Mouse (Mus musculus) cerebellum, adult 2 months (tissue): ENCODE measurements around the gene Cradd. TPM values are rescaled to one million over a fixed set of nuclear protein-coding genes. Genes with fewer than 3 reads are reported as not detected.

Source experiments
- DNase-seq, 2 experiments: peaks; one replicate each; pipeline ENCODE4 v3.0.0; 2021
- H3K27ac ChIP-seq: fragments of 200-500 bp; 2 replicates; pipeline ENCODE4 v1.5.1; 2012; ENCODE audit warnings: low read length, control low read depth, inconsistent platforms; ENCODE audit not compliant: insufficient read depth
- H3K27me3 ChIP-seq: fragments of 200-500 bp; 2 replicates; pipeline ENCODE4 v1.6.1; 2012; ENCODE audit warnings: inconsistent platforms, mild to moderate bottlenecking, low read length, moderate library complexity; ENCODE audit not compliant: control insufficient read depth, insufficient read depth
- H3K4me1 ChIP-seq: fragments of 200-500 bp; 2 replicates; pipeline ENCODE4 v1.6.1; 2011; ENCODE audit warnings: low read length; ENCODE audit not compliant: control insufficient read depth, insufficient read depth
- H3K4me3 ChIP-seq: fragments of 200-500 bp; replicated peaks from 2 replicates; pipeline ENCODE3; 2011; ENCODE audit warnings: mild to moderate bottlenecking, low read depth, low read length, control low read depth; ENCODE audit not compliant: insufficient read depth
- CTCF ChIP-seq: fragments of 200-500 bp; IDR thresholded peaks from 2 replicates; pipeline ENCODE4 v1.5.1; 2011; ENCODE audit warnings: low read depth, mild to moderate bottlenecking, control low read depth, low read length, moderate library complexity, borderline replicate concordance; ENCODE audit not compliant: insufficient read depth
- POLR2A ChIP-seq: fragments of 200-500 bp; IDR thresholded peaks from 2 replicates; pipeline ENCODE4 v1.6.1; 2011; ENCODE audit warnings: low read length, control low read depth, borderline replicate concordance; ENCODE audit not compliant: insufficient read depth
- WGBS: fragments of 180-500 bp; shearing (Covaris S2); methylation state at CpG from one replicate; pipeline ENCODE4 v1.1.7; 2018; 5-methylcytosine and 5-hydroxymethylcytosine counted together
- polyA plus RNA-seq: library from polyadenylated mRNA; depleted of rRNA; stranded (reverse); fragments of >200 nt; gene quantifications from 2 replicates; pipeline ENCODE4 v1.2.3, GENCODE M21; 2012

Cradd gene
- polyA plus RNA-seq, 1 experiment, result 11.7 TPM

GRCm38 (mm10) chr10:95309412-95310322 lies 14.3 kb downstream of the Cradd start:
- Histone ChIP-seq H3K27me3 (no peaks in the 10 kb centered on the region), H3K4me3 (no peak overlapping the region), H3K27ac (no peak overlapping the region), H3K4me1 (no peaks in the 10 kb centered on the region)
- 85% methylated on average over 13 of the region's 13 CpGs for WGBS
- DNase-seq, result no peak
- TF ChIP-seq CTCF (no peak), POLR2A (no peak)

- Histone ChIP-seq H3K4me3 (no peak overlapping the region), H3K27me3 (no peaks in the 10 kb centered on the region), H3K4me1 (no peaks in the 10 kb centered on the region; the same call in 1 of the 2 replicates), H3K27ac (no peak overlapping the region)
- DNase-seq, result no peak
- 93% methylated on average over 12 of the region's 12 CpGs for WGBS
- TF ChIP-seq POLR2A, result no peak
- no peak for TF ChIP-seq CTCF
Measured at GRCm38 (mm10) chr10:95308991-95309390, 14.9 kb downstream of the Cradd start.

GRCm38 (mm10) chr10:95307916-95308315 lies 16.0 kb downstream of the Cradd start:
- DNase-seq, result no peak
- Histone ChIP-seq H3K27ac (no peak overlapping the region), H3K27me3 (no peaks in the 10 kb centered on the region), H3K4me3 (no peak overlapping the region), H3K4me1 (no peaks in the 10 kb centered on the region; the same call in 1 of the 2 replicates)
- 95% methylated on average over 5 of the region's 5 CpGs for WGBS
- no peak for TF ChIP-seq CTCF
- TF ChIP-seq POLR2A, result no peak

DNA sequence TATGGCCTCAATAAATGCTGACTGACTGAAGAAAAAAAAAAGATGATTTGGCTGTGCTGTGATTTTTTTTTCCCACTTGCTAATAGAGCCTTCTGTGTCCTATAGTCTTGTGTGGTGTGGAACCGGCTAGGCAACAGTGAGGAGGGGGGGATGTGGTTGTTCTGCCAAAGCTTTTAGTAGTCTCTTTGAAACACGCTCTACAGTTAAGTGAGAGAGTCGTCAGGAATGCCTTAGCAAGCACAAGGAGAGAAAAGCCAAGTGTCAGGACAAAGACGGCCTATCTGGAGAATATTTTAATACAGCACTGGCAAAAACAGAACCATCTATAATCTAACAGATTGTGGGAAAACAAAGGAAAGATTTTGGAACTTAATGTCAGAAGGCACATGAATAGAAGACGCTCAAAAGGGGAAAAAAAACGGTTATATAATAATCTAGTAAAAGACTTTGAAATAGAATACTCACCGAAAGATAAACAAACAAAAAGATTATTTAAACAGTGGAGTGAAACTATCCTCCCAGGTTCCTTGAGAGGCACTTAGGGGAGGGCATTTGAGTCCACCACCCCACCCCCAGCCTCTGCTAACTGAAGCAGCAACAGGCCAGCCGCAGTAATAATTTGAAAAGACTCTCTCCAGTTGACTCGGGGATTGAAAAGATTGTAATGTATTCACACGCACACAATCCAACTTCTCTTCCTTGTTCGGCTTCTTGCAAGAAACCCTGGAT lies 16.9 kb downstream of the Cradd start:
- no peak overlapping the region for H3K4me3 ChIP-seq
- DNase-seq, result no peak
- WGBS, result 74% methylated on average over 11 of the region's 11 CpGs
- no peaks in the 10 kb centered on the region for H3K27me3 ChIP-seq
- no peaks in the 10 kb centered on the region; the same call in 1 of the 2 replicates for H3K4me1 ChIP-seq
- no peak overlapping the region for H3K27ac ChIP-seq
- TF ChIP-seq POLR2A, result no peak
- no peak for TF ChIP-seq CTCF

GRCm38 (mm10) chr10:95304240-95304639 lies 19.7 kb downstream of the Cradd start:
- 39% methylated on average over 4 of the region's 4 CpGs for WGBS
- H3K4me3 ChIP-seq, result no peak overlapping the region
- no peak for DNase-seq
- H3K27me3 ChIP-seq, result no peaks in the 10 kb centered on the region
- H3K27ac ChIP-seq, result no peak overlapping the region
- H3K4me1 ChIP-seq, result no peaks in the 10 kb centered on the region; the same call in 1 of the 2 replicates
- no peak for TF ChIP-seq CTCF
- TF ChIP-seq POLR2A, result no peak

DNA sequence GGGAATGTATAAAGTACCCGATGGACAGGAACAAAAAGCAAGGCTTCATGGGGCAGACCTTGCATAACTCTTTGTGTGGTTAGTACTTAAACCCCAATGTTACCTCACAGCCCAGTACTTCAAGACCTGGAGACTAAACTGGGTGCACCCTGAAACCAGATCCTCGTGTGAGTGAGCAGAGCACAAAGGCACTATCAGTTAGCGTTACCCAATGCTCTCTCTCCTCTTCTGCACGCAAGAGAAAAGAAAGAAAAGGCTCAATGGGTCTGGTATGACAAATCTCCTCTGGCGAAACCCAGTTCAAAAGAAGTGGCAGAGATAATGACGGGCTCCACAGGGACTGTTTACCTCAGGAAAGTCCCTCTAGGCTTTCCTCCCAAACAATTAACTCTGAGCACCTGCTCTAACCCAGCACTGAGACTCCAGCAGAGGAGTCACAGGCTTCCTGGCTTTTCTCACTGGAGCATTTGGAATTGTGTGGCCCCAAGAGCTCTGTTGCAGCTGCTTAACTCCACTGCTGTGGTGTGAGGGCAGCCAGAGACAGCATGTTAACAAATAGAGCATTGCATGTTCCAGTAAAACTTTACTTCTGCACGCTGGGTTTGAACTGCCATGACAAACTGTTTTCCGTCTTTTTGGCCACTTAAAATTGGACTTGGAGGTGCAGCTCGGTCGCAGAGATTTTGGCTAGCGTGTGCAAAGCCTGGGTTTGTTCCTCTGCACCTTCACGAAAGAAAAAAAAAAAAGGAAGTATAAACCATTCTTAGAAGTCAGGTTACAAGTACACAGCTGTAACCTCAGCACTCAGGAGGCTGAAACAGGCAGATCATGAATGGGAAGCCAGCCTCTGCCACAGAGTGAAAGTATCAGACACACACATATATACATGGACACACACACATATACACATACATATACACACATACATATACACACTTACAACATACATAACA lies 21.4 kb downstream of the Cradd start:
- no peak for DNase-seq
- peaks cover 4% of the 10 kb centered on the region for H3K4me1 ChIP-seq
- TF ChIP-seq POLR2A (no peak), CTCF (no peak)
- 79% methylated on average over 12 of the region's 12 CpGs for WGBS
- no peaks in the 10 kb centered on the region for H3K27me3 ChIP-seq
- no peak overlapping the region for H3K27ac ChIP-seq
- H3K4me3 ChIP-seq, result no peak overlapping the region

GRCm38 (mm10) chr10:95300178-95300793 lies 23.6 kb downstream of the Cradd start:
- no peak for DNase-seq
- Histone ChIP-seq H3K27ac (no peak overlapping the region), H3K27me3 (no peaks in the 10 kb centered on the region), H3K4me3 (no peak overlapping the region), H3K4me1 (peaks cover 11% of the 10 kb centered on the region)
- 95% methylated on average over 8 of the region's 8 CpGs for WGBS
- no peak for TF ChIP-seq POLR2A
- no peak for TF ChIP-seq CTCF
